Mouse (Mus musculus): ENCODE results near the gene Tln2. TPM values are rescaled to one million over a fixed set of nuclear protein-coding genes. Genes with fewer than 3 reads are reported as not detected.

The Tln2 gene
- polyA plus RNA-seq, 1 experiment from 2014 or later, result 47.7 TPM

DNA sequence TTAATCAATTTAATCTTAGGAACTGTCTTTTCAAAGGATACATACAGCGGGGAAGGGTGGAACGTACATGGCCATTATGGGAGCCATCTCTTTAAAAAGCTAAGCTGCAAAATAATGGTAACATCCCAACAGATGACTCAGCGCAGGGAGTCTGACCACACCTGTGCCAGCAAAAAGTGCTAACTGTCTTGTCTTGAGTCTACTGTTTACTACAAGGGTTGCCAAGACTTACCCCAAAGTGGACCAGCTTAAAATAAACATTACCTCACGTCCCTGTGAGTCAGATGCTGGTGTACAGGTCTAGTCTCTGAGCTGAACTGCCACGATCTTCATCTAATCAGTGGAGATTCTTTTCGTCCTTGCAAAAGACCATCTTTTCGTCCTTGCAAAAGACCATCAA, 14.7 kb downstream of the Tln2 start:
- Histone ChIP-seq H3K36me3 (no peaks in the 10 kb centered on the region), H3K9me3 (replicated peaks) (no peaks in the 10 kb centered on the region), H3K4me2 (no peak overlapping the region), H3K9ac (replicated peaks) (no peak overlapping the region), H3K27ac (replicated peaks) (no peak overlapping the region), H3K27me3 (replicated peaks) (no peaks in the 10 kb centered on the region), H3K4me3 (replicated peaks) (no peak overlapping the region), H3K4me1 (peaks cover 28% of the 10 kb centered on the region)
- 70% methylated on average over 7 of the region's 7 CpGs for WGBS
- ATAC-seq (ENCODE audit: low FRiP score), result no peak

- H3K27me3 ChIP-seq (replicated peaks), result no peaks in the 10 kb centered on the region
- H3K36me3 ChIP-seq, result no peaks in the 10 kb centered on the region
- peaks cover 25% of the 10 kb centered on the region for H3K4me1 ChIP-seq
- 68% methylated on average over 8 of the region's 8 CpGs for WGBS
- no peak overlapping the region for H3K4me2 ChIP-seq
- no peaks in the 10 kb centered on the region for H3K9me3 ChIP-seq (replicated peaks)
- ATAC-seq (ENCODE audit: low FRiP score), result no peak; the same call in 1 of the 2 replicates
- H3K27ac ChIP-seq (replicated peaks), result no peak overlapping the region
- no peak overlapping the region for H3K9ac ChIP-seq (replicated peaks)
- H3K4me3 ChIP-seq (replicated peaks), result no peak overlapping the region
Observed at GRCm38 (mm10) chr9:67541948-67542347, 17.6 kb downstream of the Tln2 start.

DNA sequence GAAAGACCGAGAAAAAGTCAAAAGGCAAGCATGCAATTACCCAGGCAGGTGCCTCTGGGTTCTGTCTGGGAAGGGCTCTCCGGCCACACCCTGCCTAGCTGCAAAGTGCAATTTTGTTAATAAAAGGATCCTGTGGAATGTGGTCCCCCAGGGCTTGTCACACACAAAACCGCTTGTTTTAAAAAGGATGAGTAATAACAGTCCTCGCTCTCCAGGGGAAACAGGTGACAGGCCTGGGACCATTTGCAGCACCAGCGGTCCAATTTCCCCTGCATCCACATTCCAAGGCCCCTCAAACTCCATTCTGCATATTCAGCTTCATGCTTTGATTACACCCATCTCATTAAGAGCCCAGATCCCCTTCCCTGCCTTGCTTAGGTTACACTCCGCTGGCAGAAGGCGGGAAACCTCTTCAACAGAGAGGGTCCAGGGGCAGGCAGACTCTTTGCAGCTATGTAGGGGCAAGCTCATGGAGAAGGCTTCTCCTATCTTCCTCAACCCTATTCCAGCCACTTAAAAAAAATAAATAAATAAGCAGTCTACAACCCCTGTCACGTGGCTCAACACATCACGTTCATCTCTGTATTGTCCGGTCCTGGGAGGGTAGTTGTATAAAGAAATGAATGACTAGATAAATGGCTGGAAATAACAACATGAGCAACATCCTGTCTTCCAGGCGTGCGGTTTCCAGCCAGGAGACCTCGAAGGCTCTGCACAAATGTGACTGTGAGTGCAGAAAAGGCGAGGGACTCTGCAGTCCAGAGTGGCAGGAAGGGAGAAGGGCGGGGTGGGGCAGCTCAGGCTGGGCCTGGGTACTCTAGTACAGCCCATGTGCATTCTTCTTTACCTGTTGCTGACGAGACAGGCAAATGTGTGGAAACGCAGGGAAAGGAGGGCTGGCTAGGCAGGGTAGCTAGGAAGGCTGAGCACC, 19.5 kb downstream of the Tln2 start:
- Histone ChIP-seq H3K9ac (replicated peaks) (no peak overlapping the region), H3K9me3 (replicated peaks) (no peaks in the 10 kb centered on the region), H3K27ac (replicated peaks) (0 out of 2 replicates have a peak overlapping the region, but pooled peaks have one; percentile 2), H3K36me3 (no peaks in the 10 kb centered on the region), H3K27me3 (replicated peaks) (no peaks in the 10 kb centered on the region), H3K4me2 (no peak overlapping the region), H3K4me3 (replicated peaks) (no peak overlapping the region), H3K4me1 (peaks cover 25% of the 10 kb centered on the region)
- peak; percentile 45; the same call in 1 of the 2 replicates for ATAC-seq (ENCODE audit: low FRiP score)
- 43% methylated on average over 17 of the region's 17 CpGs for WGBS

GRCm38 (mm10) chr9:67534420-67534819, 25.1 kb downstream of the Tln2 start:
- H3K4me1 ChIP-seq, result peaks cover 15% of the 10 kb centered on the region
- H3K27ac ChIP-seq (replicated peaks), result no peak overlapping the region
- no peaks in the 10 kb centered on the region for H3K27me3 ChIP-seq (replicated peaks)
- no peak overlapping the region for H3K4me3 ChIP-seq (replicated peaks)
- no peaks in the 10 kb centered on the region for H3K36me3 ChIP-seq
- WGBS, result 74% methylated on average over 7 of the region's 7 CpGs
- ATAC-seq (ENCODE audit: low FRiP score), result no peak
- H3K9ac ChIP-seq (replicated peaks), result no peak overlapping the region
- no peak overlapping the region for H3K4me2 ChIP-seq
- no peaks in the 10 kb centered on the region for H3K9me3 ChIP-seq (replicated peaks)

GRCm38 (mm10) chr9:67533260-67533659, 26.2 kb downstream of the Tln2 start:
- Histone ChIP-seq H3K9ac (replicated peaks) (no peak overlapping the region), H3K27ac (replicated peaks) (peak overlapping the region; percentile 45; the same call in 1 of the 2 replicates)

DNA sequence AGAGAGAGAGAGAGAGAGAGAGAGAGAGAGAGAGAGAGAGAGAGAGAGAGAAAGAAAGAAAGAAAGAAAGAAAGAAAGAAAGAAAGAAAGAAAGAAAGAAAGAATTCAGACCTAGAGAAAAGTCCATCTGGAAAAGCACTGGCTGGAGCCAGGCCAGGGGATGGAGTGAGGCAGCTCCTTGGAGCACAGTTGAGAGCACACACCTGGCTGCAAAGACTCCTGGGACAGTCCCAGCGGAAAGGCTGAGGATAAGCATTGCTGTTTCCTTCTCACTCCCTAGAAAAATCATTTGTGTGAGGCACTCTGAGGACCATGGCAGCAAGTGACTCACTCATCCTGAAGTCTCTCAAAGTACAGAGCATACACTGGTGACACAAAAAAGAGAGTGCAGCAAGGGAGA, 26.9 kb downstream of the Tln2 start:
- no peaks in the 10 kb centered on the region for H3K9me3 ChIP-seq (replicated peaks)
- ATAC-seq (ENCODE audit: low FRiP score), result no peak
- H3K4me2 ChIP-seq, result no peak overlapping the region
- no peaks in the 10 kb centered on the region for H3K27me3 ChIP-seq (replicated peaks)
- no peak overlapping the region for H3K27ac ChIP-seq (replicated peaks)
- no peak overlapping the region for H3K9ac ChIP-seq (replicated peaks)
- no peak overlapping the region for H3K4me3 ChIP-seq (replicated peaks)
- H3K36me3 ChIP-seq, result no peaks in the 10 kb centered on the region
- 90% methylated on average over 1 of the region's 1 CpGs for WGBS
- peaks cover 15% of the 10 kb centered on the region for H3K4me1 ChIP-seq

More at GRCm38 (mm10) chr9:67533260-67533659, 26.2 kb downstream of the Tln2 start:
- ATAC-seq (ENCODE audit: low FRiP score), result peak; percentile 59; the same call in 1 of the 2 replicates
- 61% methylated on average over 5 of the region's 5 CpGs for WGBS
- Histone ChIP-seq H3K36me3 (no peaks in the 10 kb centered on the region), H3K9me3 (replicated peaks) (no peaks in the 10 kb centered on the region), H3K27me3 (replicated peaks) (no peaks in the 10 kb centered on the region), H3K4me3 (replicated peaks) (no peak overlapping the region), H3K4me1 (peaks cover 15% of the 10 kb centered on the region), H3K4me2 (no peak overlapping the region)

GRCm38 (mm10) chr9:67529600-67529999, 29.9 kb downstream of the Tln2 start:
- 68% methylated on average over 5 of the region's 5 CpGs for WGBS
- H3K9me3 ChIP-seq (replicated peaks), result no peaks in the 10 kb centered on the region

GRCm38 (mm10) chr9:67527726-67528125, 31.8 kb downstream of the Tln2 start:
- ATAC-seq (ENCODE audit: low FRiP score), result no peak

More at GRCm38 (mm10) chr9:67529600-67529999, 29.9 kb downstream of the Tln2 start:
- Histone ChIP-seq H3K27me3 (replicated peaks) (no peaks in the 10 kb centered on the region), H3K36me3 (no peaks in the 10 kb centered on the region), H3K27ac (replicated peaks) (no peak overlapping the region), H3K9ac (replicated peaks) (no peak overlapping the region), H3K4me3 (replicated peaks) (no peak overlapping the region), H3K4me2 (no peak overlapping the region), H3K4me1 (peaks cover 14% of the 10 kb centered on the region)
- no peak for ATAC-seq (ENCODE audit: low FRiP score)

DNA sequence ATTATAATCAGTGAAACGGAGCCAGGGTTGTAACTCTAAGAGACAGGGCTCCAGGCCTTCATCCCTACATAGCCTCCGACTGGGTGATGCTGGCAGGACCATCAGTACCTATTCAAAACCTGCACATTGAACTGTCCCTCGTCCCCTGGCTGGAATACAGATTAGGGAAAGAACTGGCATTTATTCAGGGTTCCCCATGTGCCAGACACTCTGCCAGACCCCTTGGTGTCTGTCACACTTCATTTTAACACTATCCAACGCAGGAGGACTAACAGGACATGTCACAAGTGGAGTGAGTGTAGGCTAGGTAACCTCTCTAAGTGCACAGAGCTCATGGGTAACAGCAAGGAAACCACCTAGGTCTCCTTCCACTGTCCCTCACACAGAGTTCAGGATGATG, 37.8 kb downstream of the Tln2 start:
- Histone ChIP-seq H3K27me3 (replicated peaks) (no peaks in the 10 kb centered on the region), H3K9me3 (replicated peaks) (no peaks in the 10 kb centered on the region), H3K4me1 (peaks cover 16% of the 10 kb centered on the region; the same call in 1 of the 2 replicates), H3K9ac (replicated peaks) (no peak overlapping the region), H3K4me3 (replicated peaks) (no peak overlapping the region), H3K4me2 (no peak overlapping the region), H3K27ac (replicated peaks) (no peak overlapping the region; the same call in 1 of the 2 replicates), H3K36me3 (no peaks in the 10 kb centered on the region)
- peak; percentile 38; the same call in 1 of the 2 replicates for ATAC-seq (ENCODE audit: low FRiP score)
- WGBS, result 55% methylated on average over 4 of the region's 4 CpGs

More at GRCm38 (mm10) chr9:67527726-67528125, 31.8 kb downstream of the Tln2 start:
- 54% methylated on average over 2 of the region's 2 CpGs for WGBS
- H3K4me2 ChIP-seq, result no peak overlapping the region
- no peaks in the 10 kb centered on the region for H3K27me3 ChIP-seq (replicated peaks)
- H3K36me3 ChIP-seq, result no peaks in the 10 kb centered on the region
- H3K9me3 ChIP-seq (replicated peaks), result no peaks in the 10 kb centered on the region
- H3K4me1 ChIP-seq, result no peaks in the 10 kb centered on the region
- no peak overlapping the region for H3K4me3 ChIP-seq (replicated peaks)
- H3K27ac ChIP-seq (replicated peaks), result no peak overlapping the region
- H3K9ac ChIP-seq (replicated peaks), result no peak overlapping the region

GRCm38 (mm10) chr9:67509510-67509909, 50.0 kb downstream of the Tln2 start:
- 62% methylated on average over 3 of the region's 3 CpGs for WGBS
- no peak for ATAC-seq (ENCODE audit: low FRiP score)

GRCm38 (mm10) chr9:67504669-67505260, 54.7 kb downstream of the Tln2 start:
- ATAC-seq (ENCODE audit: low FRiP score), result no peak
- H3K4me1 ChIP-seq, result 0 out of 2 replicates have a peak, but pooled peaks cover 7% of the 10 kb centered on the region
- H3K4me2 ChIP-seq, result no peak overlapping the region
- H3K27ac ChIP-seq (replicated peaks), result no peak overlapping the region
- no peaks in the 10 kb centered on the region for H3K9me3 ChIP-seq (replicated peaks)
- H3K27me3 ChIP-seq (replicated peaks), result no peaks in the 10 kb centered on the region
- no peak overlapping the region for H3K4me3 ChIP-seq (replicated peaks)
- no peaks in the 10 kb centered on the region for H3K36me3 ChIP-seq
- H3K9ac ChIP-seq (replicated peaks), result no peak overlapping the region
- 91% methylated on average over 8 of the region's 8 CpGs for WGBS

More at GRCm38 (mm10) chr9:67509510-67509909, 50.0 kb downstream of the Tln2 start:
- Histone ChIP-seq H3K9me3 (replicated peaks) (no peaks in the 10 kb centered on the region), H3K4me1 (0 out of 2 replicates have a peak, but pooled peaks cover 7% of the 10 kb centered on the region), H3K9ac (replicated peaks) (no peak overlapping the region), H3K27ac (replicated peaks) (no peak overlapping the region), H3K27me3 (replicated peaks) (no peaks in the 10 kb centered on the region), H3K4me2 (no peak overlapping the region), H3K36me3 (no peaks in the 10 kb centered on the region), H3K4me3 (replicated peaks) (no peak overlapping the region)

Data from neural tube, embryonic 15.5 days (tissue).